Mouse (Mus musculus): Measurements from ENCODE around the gene Sema7a. TPM values are rescaled to one million over a fixed set of nuclear protein-coding genes. Genes with fewer than 3 reads are reported as not detected.
A peak's percentile ranks its signal among the peaks of the same experiment; 100 is the strongest.

Gene Sema7a
- polyA plus RNA-seq, 1 experiment from 2014 or later, result 2.1 TPM

GRCm38 (mm10) chr9:57995282-57995681, 55.4 kb downstream of the Sema7a start:
- 36% methylated on average over 4 of the region's 4 CpGs for WGBS

GRCm38 (mm10) chr9:57997511-57998031, 57.7 kb downstream of the Sema7a start:
- Histone ChIP-seq H3K4me1 (peaks cover 9% of the 10 kb centered on the region), H3K27ac (0 out of 2 replicates have a peak overlapping the region, but pooled peaks have one; percentile 11), H3K9me3 (no peaks in the 10 kb centered on the region), H3K27me3 (replicated peaks) (peaks cover 17% of the 10 kb centered on the region; the same call in 1 of the 2 replicates), H3K4me3 (peak overlapping the region; percentile 33), H3K4me2 (peak overlapping the region; percentile 54), H3K9ac (peak overlapping the region; percentile 2; the same call in 1 of the 2 replicates), H3K36me3 (replicated peaks) (no peaks in the 10 kb centered on the region)
- peak; percentile 4 for ATAC-seq (replicated peaks)
- WGBS, result 20% methylated on average over 13 of the region's 13 CpGs

More at GRCm38 (mm10) chr9:57995282-57995681, 55.4 kb downstream of the Sema7a start:
- no peaks in the 10 kb centered on the region for H3K36me3 ChIP-seq (replicated peaks)
- H3K27ac ChIP-seq, result no peak overlapping the region
- peaks cover 10% of the 10 kb centered on the region; the same call in 1 of the 2 replicates for H3K27me3 ChIP-seq (replicated peaks)
- H3K4me3 ChIP-seq, result no peak overlapping the region
- H3K9me3 ChIP-seq, result no peaks in the 10 kb centered on the region
- H3K9ac ChIP-seq, result no peak overlapping the region
- peaks cover 9% of the 10 kb centered on the region for H3K4me1 ChIP-seq
- no peak overlapping the region for H3K4me2 ChIP-seq
- no peak for ATAC-seq (replicated peaks)

- WGBS, result 1% methylated on average over 20 of the region's 20 CpGs
- no peaks in the 10 kb centered on the region for H3K36me3 ChIP-seq (replicated peaks)
- peak; percentile 96 for ATAC-seq (replicated peaks)
- peaks cover 9% of the 10 kb centered on the region for H3K4me1 ChIP-seq
- no peaks in the 10 kb centered on the region for H3K9me3 ChIP-seq
- peak overlapping the region; percentile 54 for H3K4me2 ChIP-seq
- H3K9ac ChIP-seq, result peak overlapping the region; percentile 2; the same call in 1 of the 2 replicates
- peak overlapping the region; percentile 11 for H3K27ac ChIP-seq
- peak overlapping the region; percentile 33 for H3K4me3 ChIP-seq
- peaks cover 17% of the 10 kb centered on the region; the same call in 1 of the 2 replicates for H3K27me3 ChIP-seq (replicated peaks)
Observed at GRCm38 (mm10) chr9:57998032-57998659, 58.2 kb downstream of the Sema7a start.

GRCm38 (mm10) chr9:57998685-57999084, 58.8 kb downstream of the Sema7a start:
- peaks cover 9% of the 10 kb centered on the region for H3K4me1 ChIP-seq
- no peak overlapping the region for H3K27ac ChIP-seq
- no peak overlapping the region for H3K4me3 ChIP-seq
- no peak for ATAC-seq (replicated peaks)
- 54% methylated on average over 2 of the region's 2 CpGs for WGBS
- H3K27me3 ChIP-seq (replicated peaks), result peaks cover 17% of the 10 kb centered on the region; the same call in 1 of the 2 replicates
- H3K36me3 ChIP-seq (replicated peaks), result no peaks in the 10 kb centered on the region
- H3K9ac ChIP-seq, result no peak overlapping the region
- no peaks in the 10 kb centered on the region for H3K9me3 ChIP-seq
- H3K4me2 ChIP-seq, result no peak overlapping the region

- 54% methylated on average over 2 of the region's 2 CpGs for WGBS
- Histone ChIP-seq H3K36me3 (replicated peaks) (no peaks in the 10 kb centered on the region), H3K9me3 (no peaks in the 10 kb centered on the region), H3K9ac (no peak overlapping the region), H3K27me3 (replicated peaks) (peaks cover 17% of the 10 kb centered on the region; the same call in 1 of the 2 replicates), H3K27ac (no peak overlapping the region), H3K4me1 (peaks cover 9% of the 10 kb centered on the region), H3K4me3 (no peak overlapping the region), H3K4me2 (no peak overlapping the region)
- ATAC-seq (replicated peaks), result no peak
Observed at GRCm38 (mm10) chr9:57999676-58000075, 59.8 kb downstream of the Sema7a start.

- peaks cover 2% of the 10 kb centered on the region for H3K4me1 ChIP-seq
- no peaks in the 10 kb centered on the region for H3K9me3 ChIP-seq
- H3K27ac ChIP-seq, result no peak overlapping the region
- H3K36me3 ChIP-seq (replicated peaks), result no peaks in the 10 kb centered on the region
- no peak overlapping the region for H3K4me2 ChIP-seq
- ATAC-seq (replicated peaks), result no peak
- no peak overlapping the region for H3K4me3 ChIP-seq
- 41% methylated on average over 2 of the region's 2 CpGs for WGBS
- peaks cover 13% of the 10 kb centered on the region; the same call in 1 of the 2 replicates for H3K27me3 ChIP-seq (replicated peaks)
- no peak overlapping the region for H3K9ac ChIP-seq
Observed at GRCm38 (mm10) chr9:58003272-58003671, 63.4 kb downstream of the Sema7a start.

GRCm38 (mm10) chr9:58005753-58006461, 66.0 kb downstream of the Sema7a start, which contains the start of gene Cyp11a1:
Cyp11a1 (plus strand) TSS chr9:58006411.
- Histone ChIP-seq H3K27me3 (replicated peaks) (0 out of 2 replicates have a peak, but pooled peaks cover under 1% of the 10 kb centered on the region), H3K4me1 (peaks cover 16% of the 10 kb centered on the region), H3K4me2 (no peak within 1 kb of the TSS), H3K9ac (no peak within 1 kb of the TSS), H3K4me3 (no peak within 1 kb of the TSS), H3K27ac (no peak within 1 kb of the TSS), H3K36me3 (replicated peaks) (no peaks in the 10 kb centered on the region), H3K9me3 (no peaks in the 10 kb centered on the region)
- ATAC-seq (replicated peaks), result no peak
- 89% methylated on average over 16 of the region's 16 CpGs for WGBS

GRCm38 (mm10) chr9:58008336-58009014, 68.6 kb downstream of the Sema7a start:
- WGBS, result 46% methylated on average over 12 of the region's 12 CpGs
- H3K36me3 ChIP-seq (replicated peaks), result no peaks in the 10 kb centered on the region
- peak overlapping the region; percentile 18; the same call in 1 of the 2 replicates for H3K4me3 ChIP-seq
- no peak overlapping the region for H3K9ac ChIP-seq
- no peaks in the 10 kb centered on the region for H3K9me3 ChIP-seq
- peak overlapping the region; percentile 84 for H3K27ac ChIP-seq
- H3K27me3 ChIP-seq (replicated peaks), result no peaks in the 10 kb centered on the region
- peaks cover 16% of the 10 kb centered on the region for H3K4me1 ChIP-seq
- ATAC-seq (replicated peaks), result peak; percentile 77
- peak overlapping the region; percentile 43 for H3K4me2 ChIP-seq

- Histone ChIP-seq H3K9ac (no peak overlapping the region), H3K36me3 (replicated peaks) (no peaks in the 10 kb centered on the region), H3K4me1 (peaks cover 16% of the 10 kb centered on the region), H3K27me3 (replicated peaks) (no peaks in the 10 kb centered on the region), H3K4me2 (peak overlapping the region; percentile 43), H3K9me3 (no peaks in the 10 kb centered on the region), H3K27ac (peak overlapping the region; percentile 84), H3K4me3 (peak overlapping the region; percentile 18; the same call in 1 of the 2 replicates)
- peak; percentile 94 for ATAC-seq (replicated peaks)
- WGBS, result 1% methylated on average over 6 of the region's 6 CpGs
Observed at GRCm38 (mm10) chr9:58009015-58009362, 69.1 kb downstream of the Sema7a start.

- Histone ChIP-seq H3K36me3 (replicated peaks) (no peaks in the 10 kb centered on the region), H3K9me3 (no peaks in the 10 kb centered on the region), H3K9ac (no peak overlapping the region), H3K4me3 (no peak overlapping the region), H3K27ac (peak overlapping the region; percentile 84), H3K27me3 (replicated peaks) (no peaks in the 10 kb centered on the region), H3K4me1 (peaks cover 16% of the 10 kb centered on the region), H3K4me2 (no peak overlapping the region; the same call in 1 of the 2 replicates)
- 39% methylated on average over 3 of the region's 3 CpGs for WGBS
- ATAC-seq (replicated peaks), result peak; percentile 5; the same call in 1 of the 2 replicates
Observed at GRCm38 (mm10) chr9:58009588-58009987, 69.7 kb downstream of the Sema7a start.

- Histone ChIP-seq H3K4me2 (no peak overlapping the region), H3K4me3 (no peak overlapping the region), H3K9ac (no peak overlapping the region), H3K9me3 (no peaks in the 10 kb centered on the region), H3K27me3 (replicated peaks) (no peaks in the 10 kb centered on the region), H3K36me3 (replicated peaks) (no peaks in the 10 kb centered on the region), H3K27ac (no peak overlapping the region), H3K4me1 (peaks cover 16% of the 10 kb centered on the region)
- 55% methylated on average over 7 of the region's 7 CpGs for WGBS
- no peak for ATAC-seq (replicated peaks)
Observed at GRCm38 (mm10) chr9:58011027-58011426, 71.1 kb downstream of the Sema7a start.

GRCm38 (mm10) chr9:58011552-58011951, 71.6 kb downstream of the Sema7a start:
- no peaks in the 10 kb centered on the region for H3K36me3 ChIP-seq (replicated peaks)
- H3K4me1 ChIP-seq, result peaks cover 16% of the 10 kb centered on the region
- no peak overlapping the region for H3K4me3 ChIP-seq
- no peak overlapping the region for H3K4me2 ChIP-seq
- H3K9me3 ChIP-seq, result no peaks in the 10 kb centered on the region
- ATAC-seq (replicated peaks), result no peak
- no peaks in the 10 kb centered on the region for H3K27me3 ChIP-seq (replicated peaks)
- H3K27ac ChIP-seq, result no peak overlapping the region
- WGBS, result 72% methylated on average over 8 of the region's 8 CpGs
- no peak overlapping the region for H3K9ac ChIP-seq

Data from midbrain, embryonic 15.5 days (tissue).